ENCODE assay signal across 9 mouse cellular contexts in genomic region chr16:76341636-76342035, GRCm38 (mm10). TPM values are rescaled to one million over a fixed set of nuclear protein-coding genes. Genes with fewer than 3 reads are reported as not detected.
DNase-seq lines count a peak whose midpoint lies in the region; ATAC-seq and TF ChIP-seq lines count a peak whose summit lies in the region.
"Had no signal": no experiment of that assay in that cellular context is flagged by ENCODE, and none has a peak within 500 bp of the region (broad histone marks: within the 10 kb centered on the region; RNA-seq: fewer than 3 reads in every experiment).

No protein-coding gene starts in this region.

- no peak overlapping the region for H3K4me3 ChIP-seq in C2C12 (ENCODE audit: insufficient read depth, poor library complexity, severe bottlenecking)
- H3K4me3 ChIP-seq in heart, adult 2 months = no peak overlapping the region
- H3K4me3 ChIP-seq in liver, postnatal 0 days (ENCODE audit: low read depth, low read length) = no peak overlapping the region
- no peak overlapping the region for H3K4me3 ChIP-seq in left cerebral cortex, adult 2 months
- H3K4me3 ChIP-seq in forebrain, embryonic 14.5 days (ENCODE audit: low read depth, low read length) = no peak overlapping the region

- TF ChIP-seq POLR2A in heart, adult 2 months (IDR thresholded peaks at IDR 0.05; ENCODE audit: insufficient read depth, low read depth, low read length) = no peak

- H3K9me3 ChIP-seq in liver, postnatal 0 days (ENCODE audit: low read length) = no peaks in the 10 kb centered on the region; the same call in 1 of the 2 replicates
- H3K9me3 ChIP-seq in forebrain, embryonic 14.5 days (replicated peaks; ENCODE audit: control insufficient read depth, low read length) = no peaks in the 10 kb centered on the region

- WGBS in heart, adult 2 months = 41% methylated on average over 8 of the region's 8 CpGs
- WGBS in liver, postnatal 0 days (ENCODE audit: insufficient replicate concordance) = 32% methylated on average over 8 of the region's 8 CpGs
- 94% methylated on average over 8 of the region's 8 CpGs for WGBS in forebrain, embryonic 14.5 days

- no peak overlapping the region for H3ac ChIP-seq in C2C12 (ENCODE audit: control insufficient read depth, insufficient read length, low read depth)

- intact Hi-C loops in heart, adult 2 months (cut with DNase I) = no loop called here
- intact Hi-C loops in left cerebral cortex, adult 2 months (cut with DNase I) = no loop called here

- H3K79me3 ChIP-seq in C2C12 (ENCODE audit: low read depth) = peaks cover 47% of the 10 kb centered on the region

- no peak for TF ChIP-seq CTCF in C2C12 (IDR thresholded peaks at IDR 0.05; ENCODE audit: control insufficient read depth, insufficient read depth, insufficient read length)
- no peak for TF ChIP-seq CTCF in heart, adult 2 months (IDR thresholded peaks at IDR 0.05)
- TF ChIP-seq CTCF in liver, postnatal 0 days (IDR thresholded peaks at IDR 0.05; ENCODE audit: low read depth) = no peak
- TF ChIP-seq CTCF in left cerebral cortex, adult 2 months (IDR thresholded peaks at IDR 0.05) = no peak

- no peaks in the 10 kb centered on the region for H3K27me3 ChIP-seq in C2C12 (ENCODE audit: control insufficient read depth, insufficient read depth, insufficient read length)
- no peaks in the 10 kb centered on the region for H3K27me3 ChIP-seq in heart, adult 2 months (ENCODE audit: control insufficient read depth, insufficient read depth, low read length)
- no peaks in the 10 kb centered on the region for H3K27me3 ChIP-seq in liver, postnatal 0 days (ENCODE audit: insufficient read depth, low read length)
- H3K27me3 ChIP-seq in forebrain, embryonic 14.5 days (replicated peaks; ENCODE audit: control insufficient read depth, insufficient read depth, low read length) = no peaks in the 10 kb centered on the region

- peak; percentile 6 for DNase-seq in 3134 (ENCODE audit: extremely low read depth, insufficient read length, low spot score)
- DNase-seq in heart, adult 2 months = peak; percentile 52 to 72
- DNase-seq in liver, postnatal 0 days = no peak
- DNase-seq in left cerebral cortex, adult 2 months (ENCODE audit: extremely low spot score in 1 of 2, low spot score in 2 of 2) = no peak
- no peak for DNase-seq in layer of hippocampus, adult 18-20 months (ENCODE audit: low spot score in 2 of 2)
- no peak for DNase-seq in forebrain, embryonic 14.5 days (ENCODE audit: low spot score)
- DNase-seq in adrenal gland, postnatal 4 days (ENCODE audit: low spot score in 2 of 2) = no peak
- DNase-seq: adrenal gland, postnatal 10 days had no signal

- H3K27ac ChIP-seq in heart, adult 2 months = no peak overlapping the region
- H3K27ac ChIP-seq in liver, postnatal 0 days (ENCODE audit: low read depth) = peak overlapping the region; percentile 35; the same call in 1 of the 2 replicates
- no peak overlapping the region for H3K27ac ChIP-seq in left cerebral cortex, adult 2 months
- H3K27ac ChIP-seq in forebrain, embryonic 14.5 days (ENCODE audit: low read depth, low read length) = no peak overlapping the region

- 0 out of 2 replicates have a peak, but pooled peaks have one; percentile 31 for TF ChIP-seq EP300 in heart, adult 2 months (IDR thresholded peaks at IDR 0.05; ENCODE audit: insufficient read depth, low read depth, low read length)
- TF ChIP-seq EP300 in liver, postnatal 0 days (IDR thresholded peaks at IDR 0.05; ENCODE audit: low read depth) = peak; percentile 77

- peaks cover 10% of the 10 kb centered on the region for H3K4me1 ChIP-seq in heart, adult 2 months (ENCODE audit: control insufficient read depth, insufficient read depth, low read length)
- peaks cover 15% of the 10 kb centered on the region for H3K4me1 ChIP-seq in liver, postnatal 0 days (ENCODE audit: insufficient read depth)
- H3K4me1 ChIP-seq in forebrain, embryonic 14.5 days (ENCODE audit: control insufficient read depth, insufficient read depth, low read length) = no peaks in the 10 kb centered on the region

- H3K4me2 ChIP-seq in liver, postnatal 0 days (ENCODE audit: low read depth, low read length) = no peak overlapping the region
- H3K4me2 ChIP-seq in forebrain, embryonic 14.5 days (ENCODE audit: low read length) = no peak overlapping the region

- no peak overlapping the region for H3K9ac ChIP-seq in heart, adult 2 months (ENCODE audit: low read depth, low read length)
- H3K9ac ChIP-seq in liver, postnatal 0 days (replicated peaks) = no peak overlapping the region
- no peak overlapping the region for H3K9ac ChIP-seq in forebrain, embryonic 14.5 days (ENCODE audit: low read length)

- H3K79me2 ChIP-seq in C2C12 (ENCODE audit: control insufficient read depth, insufficient read depth) = peaks cover 93% of the 10 kb centered on the region
- peaks cover 18% of the 10 kb centered on the region for H3K79me2 ChIP-seq in heart, adult 2 months (replicated peaks; ENCODE audit: control insufficient read depth, insufficient read depth, low read length)

- peaks cover 18% of the 10 kb centered on the region for H3K36me3 ChIP-seq in C2C12 (ENCODE audit: control insufficient read depth, insufficient read depth)
- H3K36me3 ChIP-seq in heart, adult 2 months (ENCODE audit: control insufficient read depth, insufficient read depth, low read length) = peaks cover 7% of the 10 kb centered on the region
- H3K36me3 ChIP-seq in liver, postnatal 0 days (replicated peaks; ENCODE audit: insufficient read depth, low read length) = no peaks in the 10 kb centered on the region; the same call in 1 of the 2 replicates
- no peaks in the 10 kb centered on the region for H3K36me3 ChIP-seq in forebrain, embryonic 14.5 days (ENCODE audit: control insufficient read depth, insufficient read depth, low read length)

- ATAC-seq in liver, postnatal 0 days = peak; percentile 71
- no peak for ATAC-seq in forebrain, embryonic 14.5 days

TF ChIP-seq in C2C12, 6 proteins besides CTCF, POLR2A, EP300 and RAD21:
- TF ChIP-seq CEBPB (IDR thresholded peaks at IDR 0.05; ENCODE audit: low read depth) (peak; percentile 81), MAX (IDR thresholded peaks at IDR 0.05) (no peak)

RNA-seq across cellular contexts. Expression of gene Nrip1, which starts 32.0 kb away (rescaled TPM):
- 2.4 TPM for polyA plus RNA-seq in C2C12 (2012; fragmentation: generic; extraction: Trizol)
- total RNA-seq in heart, adult 2 months (2021) = 10 to 100 TPM; 20.6 to 32.3 TPM
- 3.1 and 6.7 TPM in 2 replicates for polyA plus RNA-seq in heart, adult 2 months (2012; rRNA removed)
- polyA plus RNA-seq in liver, postnatal 0 days (2015; fragmentation: Nextera tagmentation; extraction: Ambion mirVana) = 9.6 and 11.2 TPM in 2 replicates
- 10 to 100 TPM; 53.4 to 54.3 TPM for total RNA-seq in left cerebral cortex, adult 2 months (2021)
- total RNA-seq in layer of hippocampus, adult 18-20 months (2021) = 10 to 100 TPM; 58.0 to 58.7 TPM
- 16.5 and 24.0 TPM in 2 replicates for polyA plus RNA-seq in forebrain, embryonic 14.5 days (2014; fragmentation: Nextera tagmentation; extraction: Ambion mirVana)
- 10 to 100 TPM; 89.2 to 89.5 TPM for total RNA-seq in adrenal gland, postnatal 4 days (2021)

Comparison
In these comparisons a context has a peak if more than half of its experiments do, and no peak if none do; other contexts are left out.
1. DNase-seq: peak in 3134 (single experiment) and heart, adult 2 months (2 of 2); none in liver, postnatal 0 days (single experiment), left cerebral cortex, adult 2 months (0 of 2), layer of hippocampus, adult 18-20 months (0 of 2), forebrain, embryonic 14.5 days (single experiment) and adrenal gland, postnatal 4 days (0 of 2).